Mouse (Mus musculus) gastrocnemius, postnatal 4 days (tissue): ENCODE data around the gene Ret. TPM values are rescaled to one million over a fixed set of nuclear protein-coding genes. Genes with fewer than 3 reads are reported as not detected.

ENCODE experiments used
- DNase-seq, 2 experiments: peaks; one replicate each; pipeline ENCODE4 v3.0.0; 2021 to 2022; ENCODE audit warnings: low spot score in 2 of 2, mixed read lengths in 2 of 2
- total RNA-seq, 2 experiments: library from RNA; stranded (reverse); gene quantifications; 2 replicates each; pipeline ENCODE4 v1.2.3; 2021

Ret gene
- total RNA-seq, 2 experiments from 2014 or later = 9.2 to 13.4 TPM

- DNase-seq = peak in 1 of 2 experiments; percentile 67
Observed at GRCm38 (mm10) chr6:118179316-118180084, 18.0 kb downstream of the Ret start.

DNA sequence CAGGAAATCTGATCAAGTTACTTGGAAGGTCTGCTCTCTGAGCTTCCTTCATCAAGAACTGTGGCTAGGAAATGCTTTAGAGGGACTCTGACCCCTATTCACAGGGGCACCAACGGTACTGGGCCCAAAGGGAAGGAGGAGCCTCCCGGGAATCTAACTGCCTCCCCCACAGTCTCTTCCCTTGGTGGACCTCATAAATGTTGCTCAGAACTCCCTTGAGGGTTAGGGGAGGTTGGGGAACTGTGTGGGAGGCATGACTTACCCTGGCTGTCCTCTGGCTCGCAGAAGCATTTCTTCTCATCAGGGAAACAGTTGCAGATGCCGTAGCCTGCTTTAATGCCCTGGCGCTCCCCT, 23.6 kb downstream of the Ret start:
- DNase-seq = no peak

- DNase-seq = no peak
Observed at GRCm38 (mm10) chr6:118173251-118173974, 24.1 kb downstream of the Ret start.

DNA sequence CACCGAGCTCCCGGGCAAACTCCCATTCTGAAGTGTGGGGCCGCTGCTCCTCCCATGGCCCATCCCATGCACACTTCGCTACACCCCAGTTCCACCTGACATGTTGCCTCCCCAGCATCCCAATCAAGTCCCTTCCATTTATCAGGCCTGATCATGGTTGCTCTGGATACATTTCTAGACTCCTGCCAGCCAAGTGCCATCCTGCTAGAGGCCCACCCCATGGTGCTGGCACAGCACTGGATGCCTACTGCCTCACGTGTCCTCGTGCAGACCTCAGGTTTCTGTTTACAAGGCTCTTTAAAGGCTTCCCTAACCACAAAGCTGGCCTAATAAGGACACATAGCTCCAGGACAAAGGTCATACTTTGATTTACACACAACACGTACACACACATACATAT, 26.1 kb downstream of the Ret start:
- DNase-seq = no peak

GRCm38 (mm10) chr6:118168106-118168505, 29.4 kb downstream of the Ret start:
- DNase-seq = no peak

DNA sequence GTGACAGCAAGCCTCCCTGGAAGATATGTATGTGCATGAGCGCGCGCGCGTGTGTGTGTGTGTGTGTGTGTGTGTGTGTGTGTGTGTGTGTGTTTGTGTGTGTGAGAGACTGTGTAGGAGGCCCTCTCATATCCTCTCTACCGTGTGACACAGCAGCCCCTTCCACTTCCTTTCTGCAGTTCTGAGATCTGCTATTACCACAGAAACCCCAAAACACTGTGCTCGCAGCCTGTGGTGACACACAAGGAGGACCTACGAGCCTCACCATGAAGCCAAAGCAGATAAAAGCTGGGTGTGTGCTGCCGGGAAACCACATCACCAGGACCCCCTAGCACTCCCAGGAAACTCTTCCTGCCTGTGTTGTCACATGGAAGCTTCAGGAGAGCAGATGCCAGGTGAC, 30.5 kb downstream of the Ret start:
- DNase-seq = no peak

DNA sequence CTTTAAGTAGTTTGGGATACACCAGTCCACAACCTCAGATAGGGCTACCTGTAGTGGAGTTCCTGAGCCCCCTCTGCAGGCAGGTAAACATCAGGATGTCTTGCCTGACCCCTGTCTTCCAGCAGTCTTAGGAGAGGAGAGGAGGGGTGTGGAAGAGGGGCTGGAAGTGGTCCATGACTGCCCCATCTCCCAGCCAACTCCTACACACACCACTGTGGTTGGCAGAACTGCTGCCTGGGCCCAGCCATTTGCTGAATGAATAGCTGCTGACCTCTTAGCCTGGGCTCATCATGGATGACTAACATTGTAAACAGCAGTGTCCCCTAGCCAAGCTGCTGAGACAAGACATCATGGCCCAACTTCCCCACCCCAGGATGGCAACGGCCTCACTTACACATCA, 32.0 kb downstream of the Ret start:
- no peak for DNase-seq

- no peak for DNase-seq
Observed at GRCm38 (mm10) chr6:118164691-118165090, 32.8 kb downstream of the Ret start.

DNA sequence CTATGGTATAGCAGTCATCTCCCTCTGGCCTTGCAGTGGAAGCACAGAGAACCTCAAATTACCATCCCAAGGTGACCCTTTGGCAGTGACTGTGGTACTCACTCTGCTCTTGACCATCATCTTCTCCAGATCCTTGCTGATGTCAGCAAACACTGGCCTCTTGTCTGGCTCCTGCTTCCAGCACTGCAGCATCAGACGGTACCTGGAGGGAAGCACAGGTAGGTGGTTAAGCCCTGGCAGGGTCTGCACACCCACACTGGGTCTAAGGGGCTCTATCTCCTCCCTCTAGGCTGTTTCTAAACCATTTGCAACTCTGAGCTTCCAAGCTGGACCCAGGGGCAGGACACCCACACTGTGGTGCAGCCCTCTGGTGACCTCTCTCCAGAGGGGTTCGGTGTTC, 34.4 kb downstream of the Ret start:
- no peak for DNase-seq

GRCm38 (mm10) chr6:118162457-118163082, 34.9 kb downstream of the Ret start:
- DNase-seq = no peak

DNA sequence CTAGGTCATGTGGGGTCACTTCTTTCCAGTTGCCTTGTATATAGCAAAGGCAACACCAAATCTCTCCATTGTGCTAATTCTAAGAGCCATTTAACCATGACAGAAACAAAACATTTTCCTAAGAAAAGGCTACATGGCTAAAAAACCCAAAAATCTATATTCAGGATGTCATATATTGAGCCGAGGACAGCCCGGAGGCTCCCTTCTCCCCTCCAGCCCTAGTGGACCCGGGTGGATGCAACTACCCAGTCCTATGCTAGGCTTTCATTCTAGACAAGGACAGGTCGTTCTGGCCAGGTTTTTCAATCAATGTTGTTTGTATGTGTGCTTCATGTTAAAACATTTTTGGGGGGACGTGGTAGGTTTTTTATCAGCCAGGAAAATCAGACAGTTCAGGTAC, 44.4 kb downstream of the Ret start:
- DNase-seq = peak in 1 of 2 experiments; percentile 1

- no peak for DNase-seq
Observed at GRCm38 (mm10) chr6:118150988-118151387, 46.5 kb downstream of the Ret start.

GRCm38 (mm10) chr6:118150538-118150937, 47.0 kb downstream of the Ret start:
- no peak for DNase-seq

DNA sequence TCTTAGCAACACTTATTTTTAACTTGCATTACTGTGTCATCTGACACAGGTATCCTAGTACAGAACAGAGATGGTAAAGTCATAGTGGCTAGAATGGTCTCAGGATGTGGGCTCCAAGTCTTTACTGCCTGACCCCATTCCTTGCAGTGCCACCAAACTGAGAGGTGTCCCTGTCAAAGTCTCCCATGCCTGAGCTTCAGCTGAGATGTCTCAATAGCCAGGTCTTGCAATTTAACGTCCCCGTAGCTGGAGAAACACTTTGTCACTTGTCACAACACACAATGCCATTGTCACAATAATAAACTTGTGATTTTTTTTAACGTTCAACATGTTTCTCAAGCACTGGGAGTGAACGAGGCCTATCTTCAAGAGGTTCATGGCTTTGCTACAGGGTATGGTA, 47.4 kb downstream of the Ret start:
- no peak for DNase-seq

DNA sequence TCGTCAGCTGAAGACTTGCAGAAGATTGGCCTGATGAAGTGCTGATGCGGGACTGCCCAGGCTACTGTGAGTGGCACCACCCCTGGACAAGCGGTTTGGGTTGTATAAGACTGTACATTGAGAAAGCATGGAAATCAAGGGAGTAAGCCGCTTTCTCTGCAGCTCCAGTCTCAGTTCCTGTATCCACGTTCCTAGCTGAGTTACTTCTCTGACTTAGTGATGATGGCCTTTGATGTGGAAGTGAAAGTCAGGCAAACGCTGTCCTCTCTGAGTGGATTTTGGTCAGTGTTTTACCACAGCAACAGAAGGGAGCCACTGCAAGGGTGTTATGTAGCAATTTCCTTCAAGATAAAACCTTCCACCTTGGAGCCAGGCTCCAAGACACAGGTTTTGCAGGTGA, 56.6 kb downstream of the Ret start:
- DNase-seq = no peak

DNA sequence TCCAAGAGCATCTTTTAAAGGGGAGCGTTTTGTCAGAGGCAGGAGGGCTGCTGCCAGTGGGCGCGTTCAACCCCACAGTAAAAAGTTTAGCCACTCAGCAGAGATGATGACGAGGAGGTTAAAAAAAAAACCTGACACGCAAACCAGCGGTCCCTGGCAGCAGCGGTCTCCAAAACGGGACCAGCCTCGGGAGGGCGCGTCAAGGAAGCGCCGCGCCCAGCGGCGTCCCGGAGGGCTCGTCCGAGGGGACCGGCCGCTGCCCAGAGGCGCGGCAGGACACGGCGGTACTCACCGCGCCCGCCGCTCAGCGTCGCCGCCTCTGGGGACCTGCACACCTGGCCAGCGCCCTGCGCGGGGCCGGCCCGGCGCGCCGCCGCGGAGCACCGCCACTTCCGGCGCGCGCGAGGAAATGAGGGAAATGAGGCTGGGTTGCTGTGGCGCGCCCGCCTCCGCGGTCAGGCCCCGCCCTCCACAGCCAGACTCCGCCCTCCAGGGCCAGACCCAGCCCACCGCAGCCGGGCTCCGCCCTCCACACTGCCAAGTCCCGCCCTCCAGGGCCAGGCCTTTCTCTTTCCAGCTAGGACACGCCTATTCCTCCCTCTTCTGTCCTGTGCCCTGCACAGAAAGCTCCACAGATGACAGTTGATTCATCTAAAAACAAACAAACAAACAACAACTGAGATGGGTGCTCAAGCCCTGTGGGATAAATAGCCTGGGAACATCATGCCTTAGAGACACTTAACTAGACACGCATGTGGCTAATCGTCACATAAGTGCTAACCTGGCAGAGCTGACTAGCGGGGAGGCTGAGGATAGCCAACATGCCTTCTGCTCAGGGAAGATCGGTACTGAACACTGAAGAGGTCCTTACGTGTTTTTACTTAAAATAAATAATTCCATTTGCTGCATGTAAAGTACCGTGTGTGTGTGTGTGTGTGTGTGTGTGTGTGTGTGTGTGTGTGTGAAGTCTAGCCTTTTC, 58.5 kb downstream of the Ret start, which contains the start of gene Csgalnact2:
Gene Csgalnact2 (minus strand): TSS at position 410 of the 979 bp plus-strand sequence.
- peak; percentile 93 to 95 for DNase-seq

GRCm38 (mm10) chr6:118137148-118137547, 60.4 kb downstream of the Ret start:
- DNase-seq = no peak

DNA sequence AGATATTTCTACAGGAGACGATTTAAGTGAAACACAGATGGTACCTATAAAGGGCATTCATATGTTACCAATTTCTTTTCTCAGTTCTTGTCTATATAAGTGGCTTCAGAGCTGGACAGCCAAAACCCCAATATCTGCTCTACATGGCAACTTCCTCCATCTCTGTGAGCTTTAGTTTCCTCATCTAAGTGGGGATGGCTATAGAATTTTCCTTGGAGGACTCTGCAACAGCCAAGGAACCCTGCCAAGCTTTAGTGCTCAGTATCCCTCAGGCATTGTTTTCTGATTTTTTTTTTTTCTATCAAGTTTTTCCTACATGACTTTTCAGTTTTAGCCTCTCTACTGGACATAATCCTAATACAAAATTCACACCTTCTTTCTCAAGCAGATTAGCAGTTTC, 63.1 kb downstream of the Ret start:
- DNase-seq = no peak

GRCm38 (mm10) chr6:118130022-118130421, 67.5 kb downstream of the Ret start:
- no peak for DNase-seq

GRCm38 (mm10) chr6:118127827-118128487, 69.6 kb downstream of the Ret start:
- no peak for DNase-seq
